Mouse (Mus musculus): ENCODE measurements around the gene Kri1.

GRCm38 (mm10) chr9:21233805-21234204 lies 54.0 kb downstream of the Kri1 start:
- TF ChIP-seq POLR2A (IDR thresholded peaks at IDR 0.05; ENCODE audit: low read depth, low read length) (no peak), CTCF (IDR thresholded peaks at IDR 0.05; ENCODE audit: extremely low read depth, insufficient read depth, insufficient read length, insufficient replicate concordance) (no peak)
